In genomic region chr11:35305111-35305510, GRCm38 (mm10) we compare ENCODE assay signal across 15 mouse cellular contexts.
A peak's percentile ranks its signal among the peaks of the same experiment; 100 is the strongest.
DNase-seq lines count a peak whose midpoint lies in the region; ATAC-seq and TF ChIP-seq lines count a peak whose summit lies in the region.
"Had no signal": no experiment of that assay in that cellular context is flagged by ENCODE, and none has a peak within 500 bp of the region (broad histone marks: within the 10 kb centered on the region; RNA-seq: fewer than 3 reads in every experiment).

No protein-coding gene starts in this region.

- no peaks in the 10 kb centered on the region for H3K36me3 ChIP-seq in kidney, adult 2 months (ENCODE audit: control insufficient read depth, insufficient read depth, low read length)
- H3K36me3 ChIP-seq in neural tube, embryonic 15.5 days = no peaks in the 10 kb centered on the region
- H3K36me3 ChIP-seq: heart, embryonic 12.5 days; liver, embryonic 12.5 days; lung, embryonic 15.5 days had no signal

- H3K4me2 ChIP-seq in neural tube, embryonic 15.5 days = no peak overlapping the region
- H3K4me2 ChIP-seq: heart, embryonic 12.5 days; liver, embryonic 12.5 days; lung, embryonic 15.5 days had no signal

- TF ChIP-seq CTCF in kidney, adult 2 months (conservative IDR thresholded peaks at IDR 0.05; ENCODE audit: insufficient read depth, insufficient read length, low read depth, low read length) = no peak

- DNase-seq in frontal cortex, postnatal 36 days (ENCODE audit: low spot score in 2 of 2) = no peak
- peak; percentile 31 for DNase-seq in kidney, postnatal 14 days
- DNase-seq in kidney, adult 2 months = no peak
- DNase-seq in cerebellum, adult 11-12 months = peak; percentile 95
- peak; percentile 87 to 88 for DNase-seq in cerebellum, postnatal 25 days
- DNase-seq: adrenal gland, adult 8-10 months; heart, postnatal 4 days; midbrain, embryonic 14.5 days had no signal

- 58% methylated on average over 5 of the region's 5 CpGs for WGBS in kidney, adult 2 months
- 61% methylated on average over 5 of the region's 5 CpGs for WGBS in neural tube, embryonic 15.5 days

- H3K27me3 ChIP-seq in kidney, adult 2 months (replicated peaks; ENCODE audit: control insufficient read depth, insufficient read depth, low read length) = no peaks in the 10 kb centered on the region
- H3K27me3 ChIP-seq in neural tube, embryonic 15.5 days (replicated peaks) = peaks cover 32% of the 10 kb centered on the region
- H3K27me3 ChIP-seq: heart, embryonic 12.5 days; liver, embryonic 12.5 days; lung, embryonic 15.5 days had no signal

- ATAC-seq in frontal cortex, adult (ENCODE audit: low TSS enrichment) = peak; percentile 22
- no peak for ATAC-seq in neural tube, embryonic 15.5 days (ENCODE audit: low FRiP score)
- ATAC-seq: intestine, postnatal 0 days; liver, embryonic 12.5 days had no signal

- no peaks in the 10 kb centered on the region for H3K4me1 ChIP-seq in kidney, adult 2 months (ENCODE audit: control insufficient read depth, insufficient read depth, low read length)
- peaks cover 13% of the 10 kb centered on the region for H3K4me1 ChIP-seq in neural tube, embryonic 15.5 days
- H3K4me1 ChIP-seq: heart, embryonic 12.5 days; liver, embryonic 12.5 days had no signal

- H3K27ac ChIP-seq in kidney, adult 2 months (ENCODE audit: insufficient read depth, low read depth, low read length) = no peak overlapping the region
- H3K27ac ChIP-seq in neural tube, embryonic 15.5 days (replicated peaks) = no peak overlapping the region
- H3K27ac ChIP-seq: limb, embryonic 10.5 days; liver, embryonic 12.5 days; lung, embryonic 15.5 days had no signal

- H3K4me3 ChIP-seq in kidney, adult 2 months (ENCODE audit: insufficient read depth, low read depth, low read length) = no peak overlapping the region
- no peak overlapping the region for H3K4me3 ChIP-seq in neural tube, embryonic 15.5 days (replicated peaks)
- H3K4me3 ChIP-seq: heart, embryonic 12.5 days; limb, embryonic 10.5 days; liver, embryonic 12.5 days; lung, embryonic 15.5 days had no signal

- H3K9me3 ChIP-seq in neural tube, embryonic 15.5 days (replicated peaks) = no peaks in the 10 kb centered on the region
- H3K9me3 ChIP-seq: heart, embryonic 12.5 days; limb, embryonic 10.5 days; liver, embryonic 12.5 days; lung, embryonic 15.5 days had no signal

- H3K9ac ChIP-seq in neural tube, embryonic 15.5 days (replicated peaks) = no peak overlapping the region
- H3K9ac ChIP-seq: heart, embryonic 12.5 days; liver, embryonic 12.5 days; lung, embryonic 15.5 days had no signal

- no peak for TF ChIP-seq POLR2A in kidney, adult 2 months (IDR thresholded peaks at IDR 0.05; ENCODE audit: low read depth, low read length)

Comparison
In these comparisons a context has a peak if more than half of its experiments do, and no peak if none do; other contexts are left out.
1. DNase-seq: peak in kidney, postnatal 14 days (single experiment), cerebellum, adult 11-12 months (single experiment) and cerebellum, postnatal 25 days (2 of 2); none in frontal cortex, postnatal 36 days (0 of 2) and kidney, adult 2 months (single experiment).